Mouse (Mus musculus) small intestine, adult 2 months (tissue): ENCODE data around the gene Ripk1.
"Not testable (repeated sequence)": the region's sequence is repeated elsewhere in the genome, so short reads cannot be mapped to it uniquely, and the experiment has no call there.

Source experiments
- CTCF ChIP-seq: fragments of 200-500 bp; IDR thresholded peaks from 2 replicates; pipeline ENCODE4 v1.5.1; 2012; ENCODE audit warnings: low read depth, mild to moderate bottlenecking, control low read depth, inconsistent platforms, low read length, moderate library complexity, mixed read lengths; ENCODE audit not compliant: insufficient replicate concordance, insufficient read length; ENCODE audit errors: extremely low read depth
- POLR2A ChIP-seq: fragments of 200-500 bp; IDR thresholded peaks from 2 replicates; pipeline ENCODE4 v1.6.1; 2012; ENCODE audit warnings: low read depth, mild to moderate bottlenecking, control low read depth, inconsistent platforms, low read length, moderate library complexity

DNA sequence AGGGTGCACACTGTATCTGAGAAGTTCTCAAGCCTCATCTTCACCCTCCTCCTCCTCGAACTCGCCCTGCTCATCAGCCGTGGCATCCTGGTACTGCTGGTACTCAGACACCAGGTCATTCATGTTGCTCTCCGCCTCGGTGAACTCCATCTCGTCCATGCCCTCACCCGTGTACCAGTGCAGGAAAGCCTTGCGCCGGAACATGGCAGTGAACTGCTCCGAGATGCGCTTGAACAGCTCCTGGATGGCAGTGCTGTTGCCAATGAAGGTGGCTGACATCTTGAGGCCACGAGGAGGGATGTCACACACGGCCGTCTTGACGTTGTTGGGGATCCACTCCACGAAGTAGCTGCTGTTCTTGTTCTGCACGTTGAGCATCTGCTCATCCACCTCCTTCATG lies 72.3 kb downstream of the Ripk1 start:
- not testable (repeated sequence) for TF ChIP-seq POLR2A, CTCF
